Mouse (Mus musculus): ENCODE measurements around the gene Unc119b. TPM values are rescaled to one million over a fixed set of nuclear protein-coding genes. Genes with fewer than 3 reads are reported as not detected.

Unc119b gene
- 6.2 TPM for polyA plus RNA-seq (2014; fragmentation: Illumina TruSeq; extraction: RNeasy Lipid Tissue Mini Kit (QIAGEN cat#74804); ENCODE audit: low read depth, low replicate concordance)

GRCm38 (mm10) chr5:115134234-115135165 is at the start of gene Unc119b:
Unc119b (minus strand) TSS chr5:115134975.

DNA sequence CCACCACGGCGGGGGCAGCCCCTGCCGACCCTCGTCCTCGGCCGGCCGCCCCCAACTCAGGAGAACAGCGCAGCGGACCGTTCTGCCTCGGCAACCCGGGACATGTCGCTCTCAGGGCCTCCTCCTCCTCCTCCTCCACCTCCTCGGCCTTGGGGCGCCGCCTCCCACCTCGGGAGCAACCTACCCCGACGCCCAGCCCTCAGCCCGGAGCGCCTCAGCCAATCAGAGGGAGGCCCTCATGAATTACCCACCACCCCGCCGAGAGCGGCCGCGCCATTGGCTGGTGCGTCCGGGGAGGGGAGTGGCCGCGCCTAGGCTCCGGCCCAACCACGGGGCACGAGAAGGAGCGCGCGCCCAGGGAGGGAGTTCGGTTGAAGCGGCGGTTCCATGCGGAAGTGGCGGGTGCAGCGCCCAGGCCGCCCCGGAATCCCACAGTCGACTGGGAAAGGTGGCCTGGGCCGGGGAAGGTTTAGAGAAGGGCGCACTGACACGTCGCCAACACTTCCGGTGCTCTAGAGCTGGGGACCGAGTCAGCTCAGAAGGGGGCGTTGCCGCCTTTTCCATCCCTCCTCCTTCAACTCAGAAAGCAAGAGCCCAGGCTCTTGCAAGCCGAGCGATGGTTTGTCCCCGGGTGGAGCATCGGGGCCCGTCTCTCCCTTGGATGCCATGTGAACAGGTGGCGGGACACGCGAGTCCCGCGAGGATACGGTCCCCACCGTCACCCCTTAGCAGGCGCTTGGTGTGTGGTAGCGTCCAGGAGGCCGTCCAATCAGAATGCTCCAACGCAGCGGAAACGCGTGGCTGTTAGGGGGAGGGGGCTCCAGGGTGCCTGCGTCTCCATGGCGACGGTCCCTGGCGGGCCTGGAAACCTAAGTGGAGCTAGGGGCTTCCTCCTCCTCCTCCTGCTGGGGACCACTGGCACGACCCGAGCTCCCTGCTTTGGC is 23.5 kb upstream of the Unc119b start, which contains the start of gene Mlec:
Mlec (minus strand) TSS at position 140 of the 944 bp plus-strand sequence.

DNA sequence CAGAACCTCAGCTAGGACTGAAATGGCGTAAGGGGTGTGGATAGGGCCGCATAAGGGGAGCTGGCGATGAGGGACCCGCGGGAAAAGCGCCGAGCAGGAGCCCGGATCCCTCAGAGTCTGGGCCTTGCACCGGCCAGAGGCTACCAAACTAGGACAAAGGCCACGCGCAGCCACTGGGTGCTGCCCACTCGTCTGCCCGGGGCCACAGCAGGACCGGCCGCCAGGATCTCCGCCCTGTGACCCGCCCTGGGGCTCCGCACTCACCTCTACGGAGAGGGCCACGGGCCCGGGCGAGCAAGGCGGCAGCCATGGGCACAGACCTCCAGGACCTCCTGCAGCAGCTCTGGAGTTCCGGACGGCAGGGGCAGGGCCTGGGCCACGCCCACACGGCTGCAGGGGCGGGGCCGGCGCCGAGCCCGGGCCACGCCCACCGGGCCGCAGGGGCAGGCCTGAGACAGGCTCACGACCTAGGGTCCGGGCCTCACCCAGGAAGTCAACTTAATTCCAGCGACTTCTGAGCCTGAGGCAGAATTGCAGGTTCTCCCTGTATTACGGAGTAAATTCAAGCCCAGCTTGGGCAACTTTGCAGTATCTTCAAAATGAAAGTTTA is 15.7 kb downstream of the Unc119b start, which contains the start of gene Acads:
Acads (minus strand) TSS at position 386 of the 610 bp plus-strand sequence.

GRCm38 (mm10) chr5:115098195-115098594 is 36.6 kb downstream of the Unc119b start, which contains the start of gene Gm10401:
Gm10401 (minus strand) TSS chr5:115098295.

Other genes with a start within 250 kb of the Unc119b start
- gene Oasl2, start 238.0 kb downstream of the Unc119b start, polyA plus RNA-seq (2014; fragmentation: Illumina TruSeq; extraction: RNeasy Lipid Tissue Mini Kit (QIAGEN cat#74804); ENCODE audit: low read depth, low replicate concordance) = 34.3 TPM
- not detected for gene Oasl1, start 211.7 kb downstream of the Unc119b start, polyA plus RNA-seq (2014; fragmentation: Illumina TruSeq; extraction: RNeasy Lipid Tissue Mini Kit (QIAGEN cat#74804); ENCODE audit: low read depth, low replicate concordance)
- gene 2210016L21Rik, start 192.8 kb downstream of the Unc119b start, polyA plus RNA-seq (2014; fragmentation: Illumina TruSeq; extraction: RNeasy Lipid Tissue Mini Kit (QIAGEN cat#74804); ENCODE audit: low read depth, low replicate concordance) = 1.5 TPM
- not detected for gene Hnf1a, start 163.9 kb downstream of the Unc119b start, polyA plus RNA-seq (2014; fragmentation: Illumina TruSeq; extraction: RNeasy Lipid Tissue Mini Kit (QIAGEN cat#74804); ENCODE audit: low read depth, low replicate concordance)
- gene Sppl3, start 123.8 kb downstream of the Unc119b start, polyA plus RNA-seq (2014; fragmentation: Illumina TruSeq; extraction: RNeasy Lipid Tissue Mini Kit (QIAGEN cat#74804); ENCODE audit: low read depth, low replicate concordance) = 59.7 TPM
- gene Gm10401, start 36.7 kb downstream of the Unc119b start, polyA plus RNA-seq (2014; fragmentation: Illumina TruSeq; extraction: RNeasy Lipid Tissue Mini Kit (QIAGEN cat#74804); ENCODE audit: low read depth, low replicate concordance) = not detected
- 4.9 TPM for gene Acads, start 15.6 kb downstream of the Unc119b start, polyA plus RNA-seq (2014; fragmentation: Illumina TruSeq; extraction: RNeasy Lipid Tissue Mini Kit (QIAGEN cat#74804); ENCODE audit: low read depth, low replicate concordance)
- gene Mlec, start 23.2 kb upstream of the Unc119b start, polyA plus RNA-seq (2014; fragmentation: Illumina TruSeq; extraction: RNeasy Lipid Tissue Mini Kit (QIAGEN cat#74804); ENCODE audit: low read depth, low replicate concordance) = 156 TPM
- gene Cabp1, start 59.4 kb upstream of the Unc119b start, polyA plus RNA-seq (2014; fragmentation: Illumina TruSeq; extraction: RNeasy Lipid Tissue Mini Kit (QIAGEN cat#74804); ENCODE audit: low read depth, low replicate concordance) = 1.4 TPM
- gene Pop5, start 100.9 kb upstream of the Unc119b start, polyA plus RNA-seq (2014; fragmentation: Illumina TruSeq; extraction: RNeasy Lipid Tissue Mini Kit (QIAGEN cat#74804); ENCODE audit: low read depth, low replicate concordance) = 12.1 TPM
- 35.5 TPM for gene Rnf10, start 137.9 kb upstream of the Unc119b start, polyA plus RNA-seq (2014; fragmentation: Illumina TruSeq; extraction: RNeasy Lipid Tissue Mini Kit (QIAGEN cat#74804); ENCODE audit: low read depth, low replicate concordance)
- gene Coq5, start 144.7 kb upstream of the Unc119b start, polyA plus RNA-seq (2014; fragmentation: Illumina TruSeq; extraction: RNeasy Lipid Tissue Mini Kit (QIAGEN cat#74804); ENCODE audit: low read depth, low replicate concordance) = 17.5 TPM
- gene Dynll1, start 166.0 kb upstream of the Unc119b start, polyA plus RNA-seq (2014; fragmentation: Illumina TruSeq; extraction: RNeasy Lipid Tissue Mini Kit (QIAGEN cat#74804); ENCODE audit: low read depth, low replicate concordance) = 620 TPM
- gene Srsf9, start 192.2 kb upstream of the Unc119b start, polyA plus RNA-seq (2014; fragmentation: Illumina TruSeq; extraction: RNeasy Lipid Tissue Mini Kit (QIAGEN cat#74804); ENCODE audit: low read depth, low replicate concordance) = 63.2 TPM
- gene Gatc, start 206.2 kb upstream of the Unc119b start, polyA plus RNA-seq (2014; fragmentation: Illumina TruSeq; extraction: RNeasy Lipid Tissue Mini Kit (QIAGEN cat#74804); ENCODE audit: low read depth, low replicate concordance) = 71.1 TPM
- 23.6 TPM for gene Triap1, start 206.2 kb upstream of the Unc119b start, polyA plus RNA-seq (2014; fragmentation: Illumina TruSeq; extraction: RNeasy Lipid Tissue Mini Kit (QIAGEN cat#74804); ENCODE audit: low read depth, low replicate concordance)
- 96.6 TPM for gene Cox6a1, start 214.0 kb upstream of the Unc119b start, polyA plus RNA-seq (2014; fragmentation: Illumina TruSeq; extraction: RNeasy Lipid Tissue Mini Kit (QIAGEN cat#74804); ENCODE audit: low read depth, low replicate concordance)